Mouse (Mus musculus): ENCODE measurements around the gene Itga9.

DNA sequence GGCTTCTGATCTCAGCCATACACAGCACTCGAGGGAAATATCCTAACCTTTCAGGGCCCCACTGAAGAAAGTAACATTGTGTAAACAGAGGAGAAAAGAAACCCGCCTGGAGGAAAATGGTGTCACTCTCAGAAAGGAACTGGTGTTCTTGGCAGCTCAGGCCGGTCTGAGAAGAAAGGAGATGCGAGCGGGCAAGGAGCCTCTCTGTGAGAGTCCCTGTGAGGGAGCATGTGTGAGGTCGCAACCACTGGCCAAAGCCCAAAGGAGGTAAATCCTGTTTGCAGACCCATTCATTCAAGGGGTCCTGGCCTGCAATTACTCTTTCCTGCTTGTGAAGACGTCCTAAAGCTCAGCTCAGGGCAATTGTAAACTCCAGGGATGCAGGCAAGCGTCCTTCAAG lies 308.1 kb downstream of the Itga9 start:
- no peak for TF ChIP-seq CTCF (conservative IDR thresholded peaks at IDR 0.05; ENCODE audit: insufficient read depth, insufficient read length, low read depth, low read length)
- TF ChIP-seq POLR2A (IDR thresholded peaks at IDR 0.05; ENCODE audit: low read depth, low read length): no peak
